Mouse (Mus musculus): ENCODE measurements around the gene Nhsl2. TPM values are rescaled to one million over a fixed set of nuclear protein-coding genes. Genes with fewer than 3 reads are reported as not detected.

The Nhsl2 gene
- polyA plus RNA-seq, 1 experiment, result 1.8 TPM

DNA sequence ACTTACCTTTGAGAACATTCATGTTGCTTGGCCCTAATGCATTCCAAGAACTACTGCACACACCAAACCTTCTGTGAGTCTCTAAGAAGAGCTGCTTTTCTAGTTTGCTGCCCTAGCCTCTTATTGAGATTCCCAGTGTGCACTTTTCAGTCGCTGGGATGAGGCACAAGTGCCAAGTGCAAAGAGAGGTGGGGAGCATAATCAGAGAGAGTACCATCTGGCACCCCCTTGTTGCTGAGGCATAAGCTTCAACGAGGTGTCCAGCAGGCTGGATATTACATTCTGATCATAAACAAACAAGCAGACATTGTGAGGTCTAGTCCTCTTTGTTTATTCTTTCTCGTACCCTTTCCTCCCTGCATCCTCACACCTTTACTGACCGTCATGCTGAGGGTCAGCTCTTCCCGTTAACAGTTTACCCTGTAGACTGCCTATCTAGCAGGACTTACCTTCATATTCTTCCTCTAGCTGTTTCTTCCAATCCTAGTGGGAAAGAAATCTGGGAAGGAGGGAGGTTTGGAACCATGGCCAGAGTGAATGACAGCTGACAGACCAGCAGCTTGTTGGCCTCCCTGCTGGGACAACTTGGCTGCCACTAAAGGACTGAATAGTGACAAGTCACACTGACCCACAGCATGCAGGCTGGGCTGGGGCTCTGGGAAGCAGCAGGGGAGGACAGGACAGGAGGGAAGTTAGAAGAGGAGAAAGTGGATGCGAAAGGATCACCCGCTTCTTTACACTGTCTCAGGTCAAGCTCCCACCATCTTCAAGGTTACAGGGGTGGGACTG lies 2.6 kb downstream of the Nhsl2 start:
- Histone ChIP-seq H3K27me3 (ENCODE audit: control insufficient read depth, insufficient read depth, low read length) (peaks cover 16% of the 10 kb centered on the region), H3K27ac (ENCODE audit: insufficient read depth, low read depth, low read length) (no peak overlapping the region), H3K36me3 (ENCODE audit: control insufficient read depth, insufficient read depth, low read length) (no peaks in the 10 kb centered on the region), H3K4me1 (ENCODE audit: control insufficient read depth, insufficient read depth, insufficient read length, low read length) (peaks cover 2% of the 10 kb centered on the region; the same call in 1 of the 2 replicates), H3K4me3 (ENCODE audit: low read depth, low read length) (no peak overlapping the region)
- WGBS, result 69% methylated on average over 7 of the region's 7 CpGs
- TF ChIP-seq POLR2A (IDR thresholded peaks at IDR 0.05; ENCODE audit: low read depth, low read length) (no peak), CTCF (IDR thresholded peaks at IDR 0.05; ENCODE audit: extremely low read depth, insufficient read length, insufficient replicate concordance, low read depth, low read length) (no peak)

DNA sequence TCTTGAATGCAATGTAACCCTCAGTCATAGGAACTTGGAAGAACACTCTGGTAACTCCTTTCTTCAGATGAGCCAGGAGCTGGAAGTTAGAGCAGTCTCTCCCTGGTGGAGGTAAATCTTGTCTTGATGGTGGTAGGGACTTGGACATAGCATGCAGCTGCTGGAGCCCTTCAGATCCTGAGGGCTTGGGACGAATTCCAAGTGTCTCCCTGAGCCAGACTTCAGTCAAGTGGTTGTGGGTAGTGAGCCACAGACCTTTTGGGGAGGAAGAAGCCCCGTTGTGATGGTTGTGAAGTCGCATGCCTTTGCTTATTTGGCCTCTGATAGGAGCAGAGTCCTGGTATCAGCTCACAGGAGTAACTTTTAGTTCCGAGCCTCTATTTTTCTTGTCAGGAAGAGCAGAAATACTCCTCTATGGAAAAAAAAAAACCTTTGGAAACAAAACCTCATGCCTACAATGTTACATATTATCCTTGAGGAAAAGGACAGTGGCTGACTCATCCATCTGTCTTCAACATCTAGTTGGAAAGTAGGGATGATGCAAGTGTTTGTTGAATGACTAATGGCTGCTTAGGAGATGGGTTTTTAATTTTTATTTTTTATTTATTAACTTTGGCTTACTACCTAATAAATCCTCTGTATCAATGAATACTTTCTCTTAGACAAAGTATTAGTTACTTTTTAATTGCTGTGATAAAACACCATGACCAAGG lies 14.6 kb downstream of the Nhsl2 start:
- Histone ChIP-seq H3K36me3 (ENCODE audit: control insufficient read depth, insufficient read depth, low read length) (no peaks in the 10 kb centered on the region), H3K27ac (ENCODE audit: insufficient read depth, low read depth, low read length) (no peak overlapping the region), H3K27me3 (ENCODE audit: control insufficient read depth, insufficient read depth, low read length) (no peaks in the 10 kb centered on the region), H3K4me3 (ENCODE audit: low read depth, low read length) (no peak overlapping the region), H3K4me1 (ENCODE audit: control insufficient read depth, insufficient read depth, insufficient read length, low read length) (no peaks in the 10 kb centered on the region)
- 50% methylated on average over 4 of the region's 4 CpGs for WGBS
- TF ChIP-seq CTCF (IDR thresholded peaks at IDR 0.05; ENCODE audit: extremely low read depth, insufficient read length, insufficient replicate concordance, low read depth, low read length) (no peak), POLR2A (IDR thresholded peaks at IDR 0.05; ENCODE audit: low read depth, low read length) (no peak)

DNA sequence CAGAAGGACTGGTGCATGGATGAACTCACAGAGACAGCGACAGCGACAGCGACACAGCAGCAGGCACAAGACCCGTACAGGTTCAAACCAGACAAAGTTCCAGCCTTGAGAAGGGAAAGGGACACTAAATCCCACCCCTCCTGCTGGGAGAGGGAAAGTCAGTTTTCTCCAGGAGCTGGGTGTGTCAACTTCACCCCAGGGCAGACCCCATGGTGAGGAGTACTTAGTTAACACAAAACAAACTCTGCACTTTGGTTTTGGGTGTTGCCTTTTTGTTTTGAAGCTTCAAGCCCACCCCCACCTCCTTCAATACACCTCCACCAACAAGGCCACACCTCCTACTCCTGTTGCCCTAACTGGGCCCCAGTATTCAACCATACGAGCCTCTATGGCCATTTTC lies 15.6 kb downstream of the Nhsl2 start:
- WGBS, result 66% methylated on average over 5 of the region's 5 CpGs
- Histone ChIP-seq H3K27ac (ENCODE audit: insufficient read depth, low read depth, low read length) (no peak overlapping the region), H3K4me1 (ENCODE audit: control insufficient read depth, insufficient read depth, insufficient read length, low read length) (no peaks in the 10 kb centered on the region), H3K4me3 (ENCODE audit: low read depth, low read length) (no peak overlapping the region), H3K27me3 (ENCODE audit: control insufficient read depth, insufficient read depth, low read length) (no peaks in the 10 kb centered on the region), H3K36me3 (ENCODE audit: control insufficient read depth, insufficient read depth, low read length) (no peaks in the 10 kb centered on the region)
- TF ChIP-seq POLR2A (IDR thresholded peaks at IDR 0.05; ENCODE audit: low read depth, low read length), result no peak
- TF ChIP-seq CTCF (IDR thresholded peaks at IDR 0.05; ENCODE audit: extremely low read depth, insufficient read length, insufficient replicate concordance, low read depth, low read length), result no peak

DNA sequence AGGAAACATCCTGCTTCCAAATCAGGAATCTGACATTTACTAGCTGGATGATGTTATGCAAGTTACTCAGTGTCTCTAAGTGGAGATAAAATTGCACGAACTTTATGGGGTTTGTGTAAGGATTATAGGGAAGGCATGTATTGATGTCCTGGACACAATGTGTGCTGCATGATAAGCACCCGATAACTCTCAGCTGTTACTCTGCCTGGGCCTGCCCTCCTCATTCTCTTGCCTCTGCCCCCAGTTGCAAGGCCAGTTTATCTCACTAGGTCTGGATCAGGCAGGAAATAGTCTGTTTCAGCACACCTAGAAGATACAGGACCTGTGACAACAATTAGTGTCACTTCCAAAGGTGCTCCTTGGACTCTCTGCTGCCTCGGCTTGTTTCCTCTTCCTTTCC lies 25.0 kb downstream of the Nhsl2 start:
- no peak for TF ChIP-seq CTCF (IDR thresholded peaks at IDR 0.05; ENCODE audit: extremely low read depth, insufficient read length, insufficient replicate concordance, low read depth, low read length)
- no peak for TF ChIP-seq POLR2A (IDR thresholded peaks at IDR 0.05; ENCODE audit: low read depth, low read length)
- H3K36me3 ChIP-seq (ENCODE audit: control insufficient read depth, insufficient read depth, low read length), result no peaks in the 10 kb centered on the region

DNA sequence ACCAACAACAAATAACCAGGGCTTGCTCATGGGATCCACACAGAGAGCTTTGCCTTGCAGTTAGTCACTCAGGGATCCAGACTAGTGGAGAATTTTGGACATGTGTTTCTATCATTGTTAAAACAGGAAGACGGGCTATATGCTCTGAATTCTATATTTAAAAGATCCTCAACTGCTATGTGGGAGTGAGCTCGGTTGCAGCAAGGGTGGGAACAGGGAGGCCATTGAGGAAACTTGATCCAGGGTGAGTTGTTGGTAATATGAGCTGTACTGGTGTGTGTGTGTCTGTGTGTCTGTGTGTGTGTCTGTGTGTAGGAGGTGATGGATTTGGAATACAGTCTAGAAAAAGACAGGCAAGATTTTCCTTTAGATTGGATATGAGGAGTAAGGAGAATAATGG lies 25.7 kb downstream of the Nhsl2 start:
- H3K27me3 ChIP-seq (ENCODE audit: control insufficient read depth, insufficient read depth, low read length), result no peaks in the 10 kb centered on the region
- no peaks in the 10 kb centered on the region for H3K36me3 ChIP-seq (ENCODE audit: control insufficient read depth, insufficient read depth, low read length)
- 56% methylated on average over 2 of the region's 2 CpGs for WGBS
- H3K4me3 ChIP-seq (ENCODE audit: low read depth, low read length), result no peak overlapping the region
- H3K4me1 ChIP-seq (ENCODE audit: control insufficient read depth, insufficient read depth, insufficient read length, low read length), result no peaks in the 10 kb centered on the region
- no peak overlapping the region for H3K27ac ChIP-seq (ENCODE audit: insufficient read depth, low read depth, low read length)
- TF ChIP-seq POLR2A (IDR thresholded peaks at IDR 0.05; ENCODE audit: low read depth, low read length) (no peak), CTCF (IDR thresholded peaks at IDR 0.05; ENCODE audit: extremely low read depth, insufficient read length, insufficient replicate concordance, low read depth, low read length) (no peak)

More for the DNA sequence above, 25.0 kb downstream of the Nhsl2 start:
- no peak overlapping the region for H3K4me3 ChIP-seq (ENCODE audit: low read depth, low read length)
- H3K27me3 ChIP-seq (ENCODE audit: control insufficient read depth, insufficient read depth, low read length), result no peaks in the 10 kb centered on the region
- no peak overlapping the region for H3K27ac ChIP-seq (ENCODE audit: insufficient read depth, low read depth, low read length)
- WGBS, result 32% methylated on average over 3 of the region's 3 CpGs
- no peaks in the 10 kb centered on the region for H3K4me1 ChIP-seq (ENCODE audit: control insufficient read depth, insufficient read depth, insufficient read length, low read length)

DNA sequence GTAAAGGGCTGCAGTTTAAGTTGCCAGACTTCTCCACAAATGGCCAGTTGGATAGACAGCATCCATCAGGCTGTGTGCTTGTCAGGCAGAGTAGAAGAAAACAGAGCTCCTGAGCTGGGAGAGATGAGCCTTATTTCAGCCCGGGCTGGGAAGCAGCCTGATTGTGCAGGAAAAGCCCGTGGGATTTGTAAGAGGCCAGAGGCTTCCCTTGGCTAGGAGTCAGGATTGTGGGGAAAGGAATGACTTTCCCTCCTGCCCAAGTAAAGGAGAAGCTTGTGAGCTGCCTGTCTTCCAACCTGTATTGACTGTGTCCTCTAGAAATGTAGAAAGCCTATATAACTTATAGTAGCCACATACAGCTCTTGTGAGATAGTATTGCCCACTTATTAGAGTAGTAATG lies 27.0 kb downstream of the Nhsl2 start:
- WGBS, result 67% methylated on average over 2 of the region's 2 CpGs
- TF ChIP-seq CTCF (IDR thresholded peaks at IDR 0.05; ENCODE audit: extremely low read depth, insufficient read length, insufficient replicate concordance, low read depth, low read length), result no peak
- TF ChIP-seq POLR2A (IDR thresholded peaks at IDR 0.05; ENCODE audit: low read depth, low read length), result no peak
- Histone ChIP-seq H3K27ac (ENCODE audit: insufficient read depth, low read depth, low read length) (no peak overlapping the region), H3K27me3 (ENCODE audit: control insufficient read depth, insufficient read depth, low read length) (no peaks in the 10 kb centered on the region), H3K36me3 (ENCODE audit: control insufficient read depth, insufficient read depth, low read length) (no peaks in the 10 kb centered on the region), H3K4me1 (ENCODE audit: control insufficient read depth, insufficient read depth, insufficient read length, low read length) (no peaks in the 10 kb centered on the region), H3K4me3 (ENCODE audit: low read depth, low read length) (no peak overlapping the region)

DNA sequence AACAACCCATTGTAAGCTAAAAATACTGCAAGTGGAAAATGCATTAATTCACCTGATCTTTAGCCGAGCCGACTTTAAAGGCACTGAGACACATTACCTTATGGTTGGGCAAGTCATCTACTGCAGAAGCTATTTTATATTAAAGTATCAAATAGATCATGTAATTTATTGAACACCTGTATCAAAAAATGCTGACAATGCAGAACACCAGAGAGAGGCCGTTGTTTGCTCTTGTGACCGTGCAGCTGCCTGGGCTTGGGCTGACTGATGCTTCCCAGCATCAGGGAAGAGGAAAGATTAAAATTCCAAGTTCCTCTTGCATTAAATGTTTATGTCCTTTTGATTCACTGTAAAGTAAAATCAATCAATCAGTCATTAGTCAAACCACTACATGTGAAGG lies 28.7 kb downstream of the Nhsl2 start:
- H3K4me1 ChIP-seq (ENCODE audit: control insufficient read depth, insufficient read depth, insufficient read length, low read length), result no peaks in the 10 kb centered on the region
- no peak overlapping the region for H3K27ac ChIP-seq (ENCODE audit: insufficient read depth, low read depth, low read length)
- WGBS, result 88% methylated on average over 4 of the region's 4 CpGs
- no peak for TF ChIP-seq CTCF (IDR thresholded peaks at IDR 0.05; ENCODE audit: extremely low read depth, insufficient read length, insufficient replicate concordance, low read depth, low read length)
- TF ChIP-seq POLR2A (IDR thresholded peaks at IDR 0.05; ENCODE audit: low read depth, low read length), result no peak
- no peaks in the 10 kb centered on the region for H3K36me3 ChIP-seq (ENCODE audit: control insufficient read depth, insufficient read depth, low read length)
- H3K4me3 ChIP-seq (ENCODE audit: low read depth, low read length), result no peak overlapping the region
- H3K27me3 ChIP-seq (ENCODE audit: control insufficient read depth, insufficient read depth, low read length), result no peaks in the 10 kb centered on the region

Data from small intestine, adult 2 months (tissue).